Mouse (Mus musculus) embryo, embryonic 11.5 days (tissue): ENCODE data around the gene Cit.

Experiments used
- DNase-seq: peaks from one replicate; pipeline ENCODE4 v3.0.0-alpha.2; 2012; ENCODE audit warnings: low read depth, low spot score

Cit gene

DNA sequence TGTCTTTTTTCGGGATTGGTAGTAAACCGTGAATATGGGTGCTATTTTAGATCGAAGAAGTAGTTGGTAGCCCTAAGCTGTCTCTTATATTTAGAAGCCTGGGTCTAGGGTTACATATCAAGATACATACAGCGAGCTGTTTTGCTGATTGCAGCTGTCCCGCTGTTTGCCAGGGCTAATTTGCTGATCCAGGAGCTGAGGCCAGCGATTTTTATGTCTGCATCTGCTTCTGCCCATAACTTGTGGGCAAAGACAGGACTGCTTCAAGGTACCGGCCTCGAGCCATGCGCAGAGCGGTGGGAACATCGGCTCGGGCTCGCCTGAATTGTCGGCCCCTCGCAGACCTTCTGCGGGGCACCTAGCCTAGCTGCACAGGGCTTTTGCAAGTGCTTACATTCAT is 191.4 kb downstream of the Cit start:
- DNase-seq = no peak

DNA sequence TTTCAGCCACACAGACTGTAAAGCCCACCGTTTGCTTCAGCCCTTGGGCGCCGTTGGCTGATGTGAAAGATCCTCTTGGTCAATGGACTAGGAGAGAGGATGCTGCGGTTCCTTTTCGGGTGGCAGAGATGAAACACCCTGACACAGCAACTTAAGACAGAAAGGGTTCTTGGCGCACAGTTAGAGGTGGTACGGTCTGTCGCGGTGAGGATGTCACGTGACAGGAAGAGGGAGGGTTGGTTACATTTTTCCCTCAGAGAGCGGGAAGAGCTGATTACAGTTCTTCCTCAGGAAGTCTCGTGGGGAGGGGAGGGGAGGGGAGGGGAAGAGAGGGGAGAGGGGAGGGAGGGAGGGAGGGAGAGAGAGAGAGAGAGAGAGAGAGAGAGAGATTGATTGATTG is 192.7 kb downstream of the Cit start:
- DNase-seq = no peak

DNA sequence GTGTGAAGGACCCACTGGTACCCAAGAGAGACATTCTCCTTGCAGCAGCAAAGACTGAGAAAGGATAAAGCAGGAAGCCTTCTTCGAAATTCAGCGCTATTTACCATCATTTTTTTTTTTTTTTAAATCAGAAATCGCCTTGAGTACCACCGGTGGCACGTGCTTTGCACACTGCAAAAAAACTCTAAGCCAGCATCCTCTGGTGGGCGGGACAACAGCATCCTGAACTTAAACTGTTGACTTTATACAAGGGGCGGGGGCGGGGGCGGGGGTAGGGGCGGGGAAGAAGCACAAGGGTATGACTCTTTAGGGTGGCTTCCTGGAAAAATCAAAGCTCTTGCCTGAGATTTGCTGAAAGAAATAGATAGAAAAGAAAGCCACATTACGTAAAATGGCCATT is 194.6 kb downstream of the Cit start:
- no peak for DNase-seq

DNA sequence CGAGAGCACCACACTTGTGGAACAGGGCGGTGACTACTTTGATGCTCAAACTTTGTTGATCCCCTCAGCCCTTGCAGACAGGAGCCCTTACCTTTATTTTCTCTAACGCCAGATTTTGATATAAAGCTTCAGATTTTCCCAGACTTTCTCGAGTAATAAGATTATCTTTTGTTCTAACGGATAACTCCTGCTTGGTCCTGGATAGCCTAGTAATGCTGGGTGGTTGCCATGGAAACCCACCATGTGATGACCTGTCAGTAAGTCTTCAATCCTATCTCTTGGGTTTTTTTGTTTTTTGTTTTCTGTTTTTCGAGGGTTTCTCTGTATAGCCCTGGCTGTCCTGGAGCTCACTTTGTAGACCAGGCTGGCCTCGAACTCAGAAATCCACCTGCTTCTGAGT is 197.2 kb downstream of the Cit start:
- DNase-seq = no peak

DNA sequence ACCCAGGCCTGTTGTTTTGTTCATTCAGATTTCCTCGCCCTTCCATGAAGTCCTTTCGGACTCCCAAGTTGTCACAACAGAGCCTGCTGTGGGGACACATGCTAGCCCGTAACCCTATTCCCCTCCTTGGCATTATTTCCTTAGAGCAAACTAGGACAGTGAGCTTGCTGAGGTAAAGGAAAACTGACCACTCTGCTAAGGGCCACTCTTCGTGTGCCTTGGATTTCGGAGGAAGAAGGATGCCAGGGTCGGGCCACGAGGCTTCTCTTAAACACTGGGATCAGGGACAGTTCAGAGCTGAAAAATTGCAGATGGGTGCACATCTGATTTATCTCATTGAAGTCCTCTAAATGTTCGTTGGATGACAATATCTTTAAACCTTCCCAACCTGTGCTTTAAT is 200.5 kb downstream of the Cit start:
- DNase-seq = no peak

DNA sequence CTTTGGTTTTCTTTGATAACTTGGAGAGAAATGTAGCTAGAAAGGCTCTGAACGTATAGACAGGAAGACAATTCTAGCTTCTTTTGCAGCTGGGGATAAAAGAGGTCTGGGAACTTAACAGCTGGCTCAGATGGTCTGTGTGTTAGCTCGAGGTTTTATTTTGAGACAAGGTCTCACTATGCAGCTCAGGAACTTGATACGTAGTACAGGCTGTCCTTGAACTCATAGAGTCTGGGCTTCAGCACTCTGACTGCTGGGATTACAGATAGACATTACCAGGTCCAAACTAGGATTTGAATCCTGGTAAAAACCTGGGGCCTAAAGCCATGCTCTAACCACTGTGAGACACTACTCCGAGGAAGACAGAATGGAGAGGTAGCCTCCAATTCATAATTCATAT is 201.2 kb downstream of the Cit start:
- no peak for DNase-seq

DNA sequence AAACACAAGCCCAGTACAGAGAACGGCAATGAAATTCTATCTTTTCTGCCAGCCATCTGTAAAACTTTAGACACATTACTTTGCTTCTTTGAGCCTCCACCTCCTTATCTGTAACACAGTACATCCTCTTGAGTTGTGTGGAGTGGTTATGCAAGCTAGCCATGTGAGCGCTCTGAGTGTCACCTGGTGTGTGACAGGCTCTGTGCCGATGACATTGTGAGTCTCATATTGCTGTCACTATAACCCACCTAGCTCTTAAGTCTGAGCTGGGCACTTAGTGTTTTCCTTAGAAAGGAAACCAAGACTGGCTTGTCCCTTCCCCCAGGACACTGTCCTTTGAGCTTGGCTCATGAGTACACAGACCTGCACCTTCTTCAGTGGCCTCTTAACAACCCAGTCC is 203.2 kb downstream of the Cit start:
- no peak for DNase-seq

DNA sequence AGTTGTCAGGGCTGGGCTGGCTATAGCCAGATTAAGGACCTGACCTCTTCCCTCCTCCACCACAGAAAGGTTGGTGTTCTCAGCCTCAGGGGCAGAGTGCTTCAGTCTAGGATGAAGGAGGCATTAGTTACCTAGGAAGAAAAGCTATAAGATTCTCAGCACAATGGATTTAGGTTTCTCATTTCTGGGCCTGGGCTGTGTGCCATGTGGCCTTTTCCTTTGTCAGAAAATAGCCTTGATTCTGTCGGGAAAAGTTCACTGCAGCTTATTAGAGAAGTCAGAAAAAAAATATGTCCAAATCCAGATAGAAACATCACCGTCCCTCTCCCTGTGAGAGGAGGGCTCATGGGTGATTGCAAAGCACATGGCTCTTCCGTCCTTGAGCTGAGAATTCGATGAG is 204.7 kb downstream of the Cit start:
- DNase-seq = no peak

DNA sequence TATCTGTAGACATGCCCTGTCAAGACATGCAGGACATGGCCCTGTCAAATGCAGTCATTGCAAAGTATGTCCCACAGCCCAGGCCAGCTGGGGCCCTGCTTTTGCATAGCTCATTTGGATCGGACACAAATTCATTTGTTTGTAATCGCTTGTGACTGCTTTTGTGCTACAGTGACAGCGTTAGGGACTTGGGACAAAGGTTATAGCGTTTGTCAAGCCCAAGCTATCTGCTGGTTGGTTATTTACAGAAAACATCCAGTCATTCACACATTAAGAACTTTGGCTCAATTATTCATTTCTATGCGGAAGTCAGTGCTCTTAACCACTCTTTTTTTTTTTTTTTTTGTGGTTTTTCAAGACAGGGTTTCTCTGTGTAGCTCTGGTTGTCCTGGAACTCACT is 207.1 kb downstream of the Cit start:
- no peak for DNase-seq

DNA sequence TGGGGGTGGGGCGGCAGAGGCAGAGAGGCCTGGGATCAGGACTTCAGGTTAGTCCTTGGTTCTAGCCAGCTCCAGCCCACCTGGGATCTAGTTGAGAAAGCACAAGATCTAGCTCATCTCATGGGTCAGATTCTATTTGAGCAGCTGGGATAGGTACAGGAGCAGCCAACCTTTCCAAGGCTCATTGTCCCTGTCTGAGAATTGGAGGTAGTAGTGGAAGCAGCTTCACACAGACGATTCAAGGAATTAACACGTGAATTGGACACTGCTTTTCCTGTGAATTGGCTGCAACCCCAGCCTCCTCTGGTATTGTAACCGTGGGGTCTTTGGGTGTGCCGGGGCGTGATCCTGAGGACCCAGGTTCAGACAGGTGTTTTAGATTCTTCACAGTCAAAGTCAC is 207.7 kb downstream of the Cit start:
- DNase-seq = no peak
